ENCODE assay signal across 8 mouse cellular contexts in the genomic region with DNA sequence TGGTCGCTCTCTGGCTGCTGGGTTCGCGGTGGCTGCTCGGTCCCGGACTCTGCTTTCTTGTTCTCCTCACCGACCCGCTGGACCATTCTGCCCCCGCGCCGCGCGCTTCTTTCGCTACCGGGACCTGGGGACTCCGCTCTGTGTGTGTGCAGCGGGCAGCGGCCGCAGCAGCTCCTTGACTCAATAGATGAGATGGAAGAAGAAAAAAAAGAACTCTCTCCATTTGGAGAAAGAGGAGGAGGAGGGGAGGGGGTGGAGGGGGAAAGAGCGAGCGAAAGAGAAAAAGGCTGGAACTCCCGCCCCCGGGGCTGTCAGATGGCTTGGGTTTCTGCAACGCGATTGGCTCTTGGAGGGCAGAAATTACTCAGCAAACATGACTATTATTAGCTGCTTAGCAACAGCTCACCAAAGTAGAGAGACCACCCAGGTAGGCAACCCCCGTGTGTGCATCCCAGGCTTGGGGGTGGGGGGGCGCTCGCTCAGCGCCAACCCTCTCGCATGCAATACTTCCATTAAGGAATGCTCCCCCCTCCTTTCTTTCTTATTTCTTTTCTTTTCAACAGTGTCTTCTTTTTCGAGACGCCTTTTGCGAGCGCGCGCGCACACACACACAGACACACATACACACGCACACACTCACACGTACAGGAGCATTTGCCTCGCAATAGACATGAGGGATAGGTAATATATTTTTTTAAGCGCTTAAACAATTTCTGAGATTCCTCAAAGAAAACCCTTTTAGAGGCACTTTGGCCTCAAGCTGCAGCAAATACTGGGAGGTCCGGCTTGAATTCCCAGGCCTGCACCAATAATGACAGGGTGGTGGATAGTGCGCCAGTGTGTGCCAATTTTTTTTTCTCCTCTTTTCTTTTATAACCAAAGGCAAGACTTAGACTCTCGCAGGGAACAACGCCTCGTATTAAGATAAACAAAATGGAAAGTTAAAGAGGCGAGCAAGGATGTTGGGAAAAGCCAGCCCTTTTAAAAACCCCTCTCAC. TPM values are rescaled to one million over a fixed set of nuclear protein-coding genes. Genes with fewer than 3 reads are reported as not detected.
DNase-seq lines count a peak whose midpoint lies in the region; ATAC-seq and TF ChIP-seq lines count a peak whose summit lies in the region.

No protein-coding gene starts in this region.

- peak; percentile 86 for DNase-seq in 3134 (ENCODE audit: extremely low read depth, insufficient read length, low spot score)
- DNase-seq in adrenal gland, postnatal 14 days: peak; percentile 90
- peak; percentile 98 for DNase-seq in embryonic facial prominence, embryonic 11.5 days (ENCODE audit: low spot score)
- DNase-seq in heart, adult 18-20 months: peak; percentile 89 to 92
- peak; percentile 94 for DNase-seq in kidney, adult 2 months
- peak; percentile 98 for DNase-seq in limb, embryonic 14.5 days (ENCODE audit: low spot score)
- DNase-seq in spleen, postnatal 36 days (ENCODE audit: low spot score in 2 of 2): peak; percentile 70 to 77

- H3K36me3 ChIP-seq in embryonic facial prominence, embryonic 11.5 days (replicated peaks; ENCODE audit: control insufficient read depth, insufficient read depth, low read depth, low read length): no peaks in the 10 kb centered on the region
- H3K36me3 ChIP-seq in kidney, adult 2 months (ENCODE audit: control insufficient read depth, insufficient read depth, low read length): no peaks in the 10 kb centered on the region
- peaks cover 9% of the 10 kb centered on the region for H3K36me3 ChIP-seq in limb, embryonic 14.5 days (ENCODE audit: control insufficient read depth, insufficient read depth, low read length)
- no peaks in the 10 kb centered on the region for H3K36me3 ChIP-seq in midbrain, embryonic 16.5 days (ENCODE audit: control insufficient read depth, insufficient read depth, low read length)

- under 1% methylated on average over 46 of the region's 46 CpGs for WGBS in embryonic facial prominence, embryonic 11.5 days
- under 1% methylated on average over 46 of the region's 46 CpGs for WGBS in kidney, adult 2 months
- under 1% methylated on average over 46 of the region's 46 CpGs for WGBS in limb, embryonic 14.5 days
- WGBS in midbrain, embryonic 16.5 days: under 1% methylated on average over 46 of the region's 46 CpGs

- H3K4me3 ChIP-seq in embryonic facial prominence, embryonic 11.5 days (ENCODE audit: low read depth, low read length): peak overlapping the region; percentile 97
- H3K4me3 ChIP-seq in kidney, adult 2 months (ENCODE audit: insufficient read depth, low read depth, low read length): peak overlapping the region; percentile 66
- peak overlapping the region; percentile 90 for H3K4me3 ChIP-seq in limb, embryonic 14.5 days (replicated peaks; ENCODE audit: low read length)
- peak overlapping the region; percentile 90 for H3K4me3 ChIP-seq in midbrain, embryonic 16.5 days (ENCODE audit: low read depth, low read length)

- ATAC-seq in embryonic facial prominence, embryonic 11.5 days (replicated peaks; ENCODE audit: insufficient number of reproducible peaks, low FRiP score, low TSS enrichment, low read depth): peak; percentile 42; the same call in 1 of the 2 replicates
- peak; percentile 76 for ATAC-seq in limb, embryonic 14.5 days (ENCODE audit: low FRiP score, low read depth)
- ATAC-seq in midbrain, embryonic 16.5 days: peak; percentile 66

- H3K9me3 ChIP-seq in embryonic facial prominence, embryonic 11.5 days (replicated peaks; ENCODE audit: control insufficient read depth, low read length): no peaks in the 10 kb centered on the region
- H3K9me3 ChIP-seq in limb, embryonic 14.5 days (ENCODE audit: control insufficient read depth, low read length): no peaks in the 10 kb centered on the region
- no peaks in the 10 kb centered on the region for H3K9me3 ChIP-seq in midbrain, embryonic 16.5 days (replicated peaks; ENCODE audit: control insufficient read depth, low read length, poor library complexity, severe bottlenecking)

- no peak for TF ChIP-seq POLR2A in kidney, adult 2 months (IDR thresholded peaks at IDR 0.05; ENCODE audit: low read depth, low read length)
- peak; percentile 69; the same call in 1 of the 2 replicates for TF ChIP-seq POLR2A in limb, embryonic 14.5 days (IDR thresholded peaks at IDR 0.05; ENCODE audit: borderline replicate concordance, extremely low read depth, insufficient read depth, insufficient read length)

- no peak for TF ChIP-seq CTCF in kidney, adult 2 months (conservative IDR thresholded peaks at IDR 0.05; ENCODE audit: insufficient read depth, insufficient read length, low read depth, low read length)

- peak overlapping the region; percentile 100 for H3K27ac ChIP-seq in embryonic facial prominence, embryonic 11.5 days (replicated peaks; ENCODE audit: low read depth, low read length)
- H3K27ac ChIP-seq in kidney, adult 2 months (ENCODE audit: insufficient read depth, low read depth, low read length): peak overlapping the region; percentile 71
- peak overlapping the region; percentile 99 for H3K27ac ChIP-seq in limb, embryonic 14.5 days (replicated peaks; ENCODE audit: low read depth, low read length)
- H3K27ac ChIP-seq in midbrain, embryonic 16.5 days (ENCODE audit: low read length): peak overlapping the region; percentile 96

- H3K27me3 ChIP-seq in embryonic facial prominence, embryonic 11.5 days (ENCODE audit: control insufficient read depth, insufficient read depth, low read length): no peaks in the 10 kb centered on the region
- H3K27me3 ChIP-seq in kidney, adult 2 months (replicated peaks; ENCODE audit: control insufficient read depth, insufficient read depth, low read length): 0 out of 2 replicates have a peak, but pooled peaks cover 1% of the 10 kb centered on the region
- no peaks in the 10 kb centered on the region for H3K27me3 ChIP-seq in limb, embryonic 14.5 days (ENCODE audit: control insufficient read depth, insufficient read depth, low read length)
- peaks cover 10% of the 10 kb centered on the region; the same call in 1 of the 2 replicates for H3K27me3 ChIP-seq in midbrain, embryonic 16.5 days (ENCODE audit: control insufficient read depth, insufficient read depth, low read depth, low read length)

- peak overlapping the region; percentile 99 for H3K9ac ChIP-seq in embryonic facial prominence, embryonic 11.5 days (replicated peaks; ENCODE audit: low read length)
- peak overlapping the region; percentile 98 for H3K9ac ChIP-seq in limb, embryonic 14.5 days (ENCODE audit: low read depth, low read length, severe bottlenecking)
- H3K9ac ChIP-seq in midbrain, embryonic 16.5 days (ENCODE audit: low read depth, low read length): peak overlapping the region; percentile 91

- no peaks in the 10 kb centered on the region for H3K4me1 ChIP-seq in embryonic facial prominence, embryonic 11.5 days (ENCODE audit: control insufficient read depth, insufficient read depth, low read length)
- H3K4me1 ChIP-seq in kidney, adult 2 months (ENCODE audit: control insufficient read depth, insufficient read depth, low read length): peaks cover 5% of the 10 kb centered on the region; the same call in 1 of the 2 replicates
- peaks cover 14% of the 10 kb centered on the region for H3K4me1 ChIP-seq in limb, embryonic 14.5 days (ENCODE audit: control insufficient read depth, insufficient read depth, low read length)
- H3K4me1 ChIP-seq in midbrain, embryonic 16.5 days (ENCODE audit: control insufficient read depth, insufficient read depth, low read length): peaks cover 31% of the 10 kb centered on the region

- peak overlapping the region; percentile 92 for H3K4me2 ChIP-seq in embryonic facial prominence, embryonic 11.5 days (ENCODE audit: low read depth, low read length)
- H3K4me2 ChIP-seq in limb, embryonic 14.5 days (replicated peaks; ENCODE audit: low read depth, low read length, severe bottlenecking): peak overlapping the region; percentile 95
- H3K4me2 ChIP-seq in midbrain, embryonic 16.5 days (ENCODE audit: low read length): peak overlapping the region; percentile 99

RNA-seq across cellular contexts. Expression of a gene that starts 7.1 kb away (rescaled TPM):
- 38.6 and 39.5 TPM in 2 replicates for total RNA-seq in adrenal gland, postnatal 14 days (2021)
- 24.9 and 27.4 TPM in 2 replicates for polyA plus RNA-seq in embryonic facial prominence, embryonic 11.5 days (2014; fragmentation: Nextera tagmentation; extraction: Ambion mirVana)
- total RNA-seq in heart, adult 18-20 months (2021): 10 to 100 TPM in 1 of 2 experiments, 1 to 10 TPM in 1; 9.8 to 10.1 TPM
- 17.5 and 19.6 TPM in 2 replicates for polyA plus RNA-seq in kidney, adult 2 months (2012; rRNA removed)
- polyA plus RNA-seq in limb, embryonic 14.5 days (2012; rRNA removed): 45.9 and 67.7 TPM in 2 replicates
- polyA plus RNA-seq in limb, embryonic 14.5 days (2014; fragmentation: Nextera tagmentation; extraction: Ambion mirVana): 31.0 and 36.6 TPM in 2 replicates
- polyA plus RNA-seq in midbrain, embryonic 16.5 days (2015; fragmentation: Nextera tagmentation; extraction: Ambion mirVana): 14.3 and 15.0 TPM in 2 replicates

Comparison
In these comparisons a context has a peak if more than half of its experiments do, and no peak if none do; other contexts are left out.
1. Peak in every context shown above with its lines: DNase-seq, ATAC-seq, H3K4me3 ChIP-seq and H3K27ac ChIP-seq.